Mouse (Mus musculus): ENCODE measurements around the gene Taz.

DNA sequence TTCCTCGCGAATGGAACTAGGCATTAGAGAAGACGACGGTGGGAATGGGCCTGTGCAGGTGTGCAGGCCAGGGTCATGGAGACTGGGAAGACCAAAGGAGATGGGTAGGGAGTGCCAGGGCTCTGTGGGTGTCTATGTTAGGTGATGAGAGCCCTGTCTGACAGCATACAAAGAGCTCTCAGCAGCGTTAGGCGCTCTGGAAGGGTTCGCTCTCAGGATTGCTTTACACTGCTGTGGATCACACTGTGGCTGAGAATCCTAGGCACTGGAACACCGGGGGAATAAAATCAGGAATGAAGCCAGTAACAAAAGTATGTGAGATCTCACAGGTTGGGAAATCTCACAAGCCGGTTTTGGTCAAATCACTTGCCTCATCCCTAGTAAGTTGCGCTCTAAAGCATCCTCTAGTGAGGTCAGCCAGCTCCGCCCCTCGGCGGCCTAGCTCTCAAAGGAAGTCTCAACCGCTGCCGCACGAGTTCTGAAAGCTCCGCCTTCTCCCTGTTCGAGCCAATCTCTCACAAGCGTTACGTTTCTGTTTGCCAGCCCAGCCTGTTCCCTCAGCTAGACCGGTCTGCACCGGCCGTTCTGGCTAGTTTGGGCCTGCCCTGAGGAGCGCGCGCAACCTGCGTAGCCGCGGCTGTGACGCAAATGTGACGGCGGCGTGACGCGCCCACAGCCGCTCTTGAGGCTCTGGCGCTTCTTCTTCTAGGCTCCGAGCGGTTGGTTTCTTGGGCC is 27.4 kb upstream of the Taz start, which contains the start of gene Emd:
- peak; percentile 66 for TF ChIP-seq POLR2A (IDR thresholded peaks at IDR 0.05; ENCODE audit: insufficient read depth, low read depth, low read length)
- TF ChIP-seq CTCF (IDR thresholded peaks at IDR 0.05; ENCODE audit: insufficient read depth, low read depth, low read length) = no peak

Measured in olfactory bulb, adult 2 months (tissue).